Mouse (Mus musculus) bone marrow, adult 2 months (tissue): ENCODE data around the gene Gm11444. TPM values are rescaled to one million over a fixed set of nuclear protein-coding genes. Genes with fewer than 3 reads are reported as not detected.

Experiments
- H3K27ac ChIP-seq: fragments of 200-500 bp; 2 replicates; pipeline ENCODE4 v1.5.1; 2012; ENCODE audit warnings: low read depth, mild to moderate bottlenecking, control low read depth, inconsistent platforms, low read length; ENCODE audit not compliant: control insufficient read depth, poor library complexity, insufficient read depth
- H3K4me1 ChIP-seq: fragments of 200-500 bp; 2 replicates; pipeline ENCODE4 v1.6.1; 2011; ENCODE audit warnings: low read length; ENCODE audit not compliant: control insufficient read depth, insufficient read depth
- H3K4me3 ChIP-seq: fragments of 200-500 bp; replicated peaks from 2 replicates; pipeline ENCODE3; 2011; ENCODE audit warnings: mild to moderate bottlenecking, low read depth, low read length, control low read depth; ENCODE audit not compliant: control insufficient read depth
- CTCF ChIP-seq: fragments of 200-500 bp; IDR thresholded peaks from 2 replicates; pipeline ENCODE4 v1.5.1; 2011; ENCODE audit warnings: low read length, control low read depth; ENCODE audit not compliant: control insufficient read depth, insufficient read depth
- POLR2A ChIP-seq: fragments of 200-500 bp; IDR thresholded peaks from 2 replicates; pipeline ENCODE4 v1.6.1; 2011; ENCODE audit warnings: low read depth, mild to moderate bottlenecking, control low read depth, low read length, borderline replicate concordance; ENCODE audit not compliant: control insufficient read depth
- WGBS: fragments of 180-500 bp; shearing (Covaris S2); methylation state at CpG from one replicate; pipeline ENCODE4 v1.1.7; 2018; 5-methylcytosine and 5-hydroxymethylcytosine counted together
- polyA plus RNA-seq: library from polyadenylated mRNA; stranded (reverse); fragments of >200 nt; gene quantifications from 2 replicates; pipeline ENCODE4 v1.2.4, GENCODE M21; 2011; ENCODE audit warnings: low replicate concordance; ENCODE audit not compliant: missing spikeins, insufficient read depth, insufficient read length

Gene Gm11444
- polyA plus RNA-seq, 1 experiment = not detected

- WGBS = 44% methylated on average over 26 of the region's 28 CpGs
- no peaks in the 10 kb centered on the region for H3K4me1 ChIP-seq
- no peak within 1 kb of the TSS for H3K4me3 ChIP-seq
- TF ChIP-seq POLR2A (no peak), CTCF (no peak)
- H3K27ac ChIP-seq = no peak within 1 kb of the TSS
These were observed 35.7 kb upstream of the Gm11444 start, which contains the start of gene Tbx4 for GRCm38 (mm10) chr11:85885665-85886428. Gene Tbx4 (plus strand): TSS chr11:85886422.

- TF ChIP-seq CTCF = no peak
- Histone ChIP-seq H3K27ac (no peak overlapping the region), H3K4me1 (no peaks in the 10 kb centered on the region), H3K4me3 (no peak overlapping the region)
- 82% methylated on average over 4 of the region's 4 CpGs for WGBS
These were observed 34.4 kb upstream of the Gm11444 start for GRCm38 (mm10) chr11:85884498-85884897.

- 75% methylated on average over 24 of the region's 24 CpGs for WGBS
- no peak overlapping the region for H3K4me3 ChIP-seq
These were observed 26.1 kb upstream of the Gm11444 start for GRCm38 (mm10) chr11:85876059-85876788.

DNA sequence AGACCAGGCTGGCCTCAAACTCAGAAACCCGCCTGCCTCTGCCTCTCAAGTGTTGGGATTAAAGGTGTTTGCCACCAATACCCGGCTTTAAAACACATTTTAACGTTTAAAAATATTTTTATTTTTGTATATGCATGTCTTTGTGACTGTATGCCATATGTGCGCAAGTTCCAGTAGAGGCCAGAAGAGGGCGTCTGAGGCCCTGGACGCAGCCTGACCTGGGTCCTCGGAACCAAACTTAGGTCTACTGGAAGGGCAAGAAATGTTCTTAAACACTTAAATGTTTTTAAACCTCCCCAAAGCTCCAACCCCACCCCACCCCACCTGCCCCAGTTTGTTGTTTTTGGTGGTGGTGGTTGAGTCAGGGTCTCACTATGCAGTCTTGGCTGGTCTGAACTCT, 14.2 kb upstream of the Gm11444 start:
- WGBS = 39% methylated on average over 7 of the region's 7 CpGs
- Histone ChIP-seq H3K4me1 (no peaks in the 10 kb centered on the region), H3K4me3 (no peak overlapping the region), H3K27ac (no peak overlapping the region)
- TF ChIP-seq CTCF (peak; percentile 33; the same call in 1 of the 2 replicates), POLR2A (no peak)

More at GRCm38 (mm10) chr11:85876059-85876788, 26.1 kb upstream of the Gm11444 start:
- TF ChIP-seq CTCF (no peak), POLR2A (no peak)
- no peak overlapping the region for H3K27ac ChIP-seq
- no peaks in the 10 kb centered on the region for H3K4me1 ChIP-seq

GRCm38 (mm10) chr11:85857997-85858698, 8.0 kb upstream of the Gm11444 start:
- no peak for TF ChIP-seq POLR2A
- TF ChIP-seq CTCF = no peak
- Histone ChIP-seq H3K4me1 (no peaks in the 10 kb centered on the region), H3K4me3 (no peak overlapping the region), H3K27ac (no peak overlapping the region)
- WGBS = 39% methylated on average over 6 of the region's 6 CpGs

- 59% methylated on average over 6 of the region's 6 CpGs for WGBS
- Histone ChIP-seq H3K4me1 (no peaks in the 10 kb centered on the region), H3K27ac (no peak overlapping the region), H3K4me3 (no peak overlapping the region)
- TF ChIP-seq POLR2A (no peak), CTCF (no peak)
These were observed 625 bp upstream of the Gm11444 start for GRCm38 (mm10) chr11:85850758-85851157.

DNA sequence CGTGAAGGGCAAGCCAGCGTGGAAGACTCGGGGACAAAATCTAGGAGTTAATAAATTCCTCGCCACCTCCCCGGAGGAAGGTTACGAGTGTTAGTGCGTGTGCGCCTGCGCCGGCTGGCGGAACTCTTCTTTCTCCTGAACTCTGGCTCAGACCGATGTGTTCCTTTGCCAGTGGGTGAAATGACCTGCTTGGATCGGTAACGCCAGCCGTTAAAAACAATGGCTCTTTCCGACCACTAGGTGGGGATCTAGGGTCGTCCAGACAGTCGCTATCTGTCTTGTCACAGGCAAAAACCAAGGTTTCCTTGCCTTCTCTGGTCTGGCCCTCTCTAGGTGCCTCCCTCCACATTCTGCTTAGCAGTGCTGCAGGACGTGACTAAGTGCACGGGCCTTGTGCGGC, 1.1 kb downstream of the Gm11444 start:
- H3K27ac ChIP-seq = no peak overlapping the region
- 9% methylated on average over 21 of the region's 21 CpGs for WGBS
- TF ChIP-seq CTCF (peak; percentile 74), POLR2A (no peak)

GRCm38 (mm10) chr11:85846509-85846908, 3.6 kb downstream of the Gm11444 start:
- 45% methylated on average over 4 of the region's 4 CpGs for WGBS
- H3K4me1 ChIP-seq = no peaks in the 10 kb centered on the region; the same call in 1 of the 2 replicates
- H3K27ac ChIP-seq = no peak overlapping the region
- TF ChIP-seq CTCF (no peak), POLR2A (no peak)
- no peak overlapping the region for H3K4me3 ChIP-seq

More for the DNA sequence above, 1.1 kb downstream of the Gm11444 start:
- H3K4me1 ChIP-seq = no peaks in the 10 kb centered on the region
- no peak overlapping the region for H3K4me3 ChIP-seq
